In the genomic region with DNA sequence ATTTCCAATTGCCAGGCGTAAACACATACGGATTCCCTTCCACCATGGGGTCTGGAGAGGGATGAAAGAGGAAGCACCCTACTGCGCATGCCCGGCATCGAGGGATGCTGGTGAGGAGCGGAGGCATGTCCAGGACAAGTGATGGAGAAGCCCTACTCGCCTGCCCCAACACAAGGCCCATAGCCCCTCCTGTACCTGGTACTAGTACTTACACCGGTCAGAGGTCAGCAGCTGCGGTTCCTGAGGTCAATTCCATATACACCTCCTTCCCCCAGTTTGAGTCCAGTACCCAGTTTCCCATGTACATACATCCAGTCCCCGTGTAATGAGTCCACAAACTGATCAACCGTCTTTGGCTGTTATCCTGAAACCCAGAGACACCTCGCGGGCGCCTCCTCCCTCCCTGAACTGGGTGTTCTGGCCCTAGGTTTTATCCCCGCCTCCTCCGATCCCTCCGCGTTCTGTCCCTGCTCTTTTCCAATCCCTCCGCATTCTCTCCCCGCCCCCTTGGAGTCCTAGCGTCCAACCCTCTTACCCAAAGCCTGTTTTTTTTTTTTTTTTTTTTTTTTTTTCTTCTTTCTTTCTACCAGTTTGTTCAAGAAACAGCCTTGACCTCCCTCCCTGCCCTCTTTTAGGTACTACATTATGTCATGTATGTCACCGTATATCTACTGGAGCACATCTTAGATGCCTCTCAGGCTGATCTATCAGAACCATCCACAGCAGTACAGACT, we compare ENCODE assay signal across 8 mouse cellular contexts. TPM values are rescaled to one million over a fixed set of nuclear protein-coding genes. Genes with fewer than 3 reads are reported as not detected.
DNase-seq lines count a peak whose midpoint lies in the region.

Gene Cpt1c (minus strand): TSS at position 469 of the 734 bp plus-strand sequence.

- intact Hi-C loops in heart, postnatal 25 days (cut with DNase I): no loop called here

- DNase-seq in NIH3T3 (ENCODE audit: low read depth): peak; percentile 86
- peak; percentile 93 for DNase-seq in cerebellum, adult 9-11 months
- peak; percentile 85 for DNase-seq in forelimb bud, embryonic 11.5 days (ENCODE audit: low read depth, low spot score)
- peak; percentile 66 for DNase-seq in heart, postnatal 25 days (ENCODE audit: low spot score)
- peak; percentile 85 to 90 for DNase-seq in layer of hippocampus, adult 8-10 months (ENCODE audit: low spot score in 2 of 2)
- peak; percentile 77 for DNase-seq in lung, adult 18-20 months
- DNase-seq in ovary, adult 18-20 months (ENCODE audit: low spot score): peak; percentile 67
- peak; percentile 56 to 81 for DNase-seq in urinary bladder, postnatal 36 days (ENCODE audit: low spot score in 2 of 2)

RNA-seq across cellular contexts. Expression of gene Cpt1c, which starts in this region (rescaled TPM):
- total RNA-seq in heart, postnatal 25 days (2021): 1 to 10 TPM; 2.7 to 3.1 TPM
- 100 to 1,000 TPM; 123 to 144 (median 137) TPM for total RNA-seq in layer of hippocampus, adult 8-10 months (2022)

Comparison
In these comparisons a context has a peak if more than half of its experiments do, and no peak if none do; other contexts are left out.
1. Peak in every context shown above with its lines: DNase-seq.
2. RNA of gene Cpt1c (total RNA-seq): 123 to 144 TPM in layer of hippocampus, adult 8-10 months; 2.7 to 3.1 TPM in heart, postnatal 25 days; every median in the first group is over 10 times any median in the second.